Mouse (Mus musculus): ENCODE results near the gene Ksr2. TPM values are rescaled to one million over a fixed set of nuclear protein-coding genes. Genes with fewer than 3 reads are reported as not detected.
A peak's percentile ranks its signal among the peaks of the same experiment; 100 is the strongest.

Ksr2 gene
- total RNA-seq, 1 experiment from 2014 or later, result under 0.01 TPM

DNA sequence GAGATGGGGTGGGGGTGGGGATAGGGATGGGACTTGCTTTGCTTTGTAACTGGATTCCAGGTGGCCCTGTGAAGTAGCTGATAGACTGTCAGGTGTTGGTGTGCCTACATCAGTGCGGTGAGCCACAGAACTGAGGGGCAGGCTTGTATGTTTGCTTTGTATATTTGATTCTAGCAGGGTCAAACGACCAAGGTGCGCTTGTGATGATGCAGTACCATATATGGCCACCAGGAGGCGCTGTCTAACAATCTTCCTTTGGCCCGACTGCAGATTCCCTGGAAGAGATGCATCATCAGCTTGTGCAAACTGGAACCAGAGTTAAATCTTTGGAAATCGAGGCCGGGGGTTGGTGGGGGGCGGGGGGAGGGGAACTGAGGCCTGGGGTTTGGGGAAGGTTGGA is 102.8 kb downstream of the Ksr2 start:
- 0 out of 2 replicates have a peak, but pooled peaks have one; percentile 36 for ATAC-seq (replicated peaks; ENCODE audit: low read depth, poor library complexity, severe bottlenecking)

DNA sequence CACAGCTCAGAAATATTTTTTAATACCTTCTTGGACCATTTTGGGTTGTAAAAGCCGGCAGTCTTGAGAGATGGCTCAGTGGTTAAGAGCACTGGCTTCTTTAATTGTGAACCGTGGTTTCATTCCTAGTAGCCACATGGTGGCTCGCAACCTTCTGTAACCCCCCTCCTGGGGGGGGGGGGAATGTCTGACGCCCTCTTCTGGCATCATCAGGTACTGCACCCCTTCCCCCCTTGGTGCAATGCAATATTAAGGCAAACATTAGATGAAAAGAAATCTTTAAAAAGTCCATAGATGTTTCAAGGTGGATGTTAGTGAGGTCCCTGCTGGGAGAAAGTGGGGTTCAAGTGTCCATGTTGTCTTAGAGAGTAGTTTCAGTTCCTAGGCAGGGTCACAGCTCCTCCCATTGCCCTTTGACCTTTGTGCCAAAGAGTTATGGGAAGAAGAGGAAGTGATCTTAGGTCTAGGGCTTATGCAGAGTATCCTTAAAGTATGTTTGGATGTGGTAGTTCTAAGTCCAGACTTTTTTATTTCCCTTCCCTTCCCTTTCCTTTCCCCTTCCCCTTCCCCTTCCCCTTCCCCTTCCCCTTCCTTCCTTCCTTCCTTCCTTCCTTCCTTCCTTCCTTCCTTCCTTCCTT is 106.2 kb downstream of the Ksr2 start:
- 0 out of 2 replicates have a peak, but pooled peaks have one; percentile 32 for ATAC-seq (replicated peaks; ENCODE audit: low read depth, poor library complexity, severe bottlenecking)

DNA sequence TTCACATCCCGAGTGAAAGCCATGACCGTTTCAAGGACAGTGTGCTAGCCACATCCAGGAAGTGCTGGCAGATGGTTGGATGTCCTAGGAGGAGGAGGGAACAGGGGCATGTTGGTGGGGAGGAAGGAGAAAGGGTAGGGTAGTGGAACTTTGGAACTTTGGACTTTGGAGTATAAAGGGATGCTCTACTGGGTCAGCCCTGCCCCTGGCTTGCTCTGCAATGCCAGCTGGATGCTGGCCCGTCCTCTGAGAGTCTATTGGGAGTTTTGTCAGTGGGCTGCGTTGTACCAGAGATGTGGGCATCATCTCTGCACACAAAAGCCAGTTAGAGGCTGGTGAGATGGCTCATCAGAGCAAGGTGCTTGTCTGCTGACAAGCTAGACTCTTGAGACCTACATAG is 107.4 kb downstream of the Ksr2 start:
- ATAC-seq (replicated peaks; ENCODE audit: low read depth, poor library complexity, severe bottlenecking), result no peak

DNA sequence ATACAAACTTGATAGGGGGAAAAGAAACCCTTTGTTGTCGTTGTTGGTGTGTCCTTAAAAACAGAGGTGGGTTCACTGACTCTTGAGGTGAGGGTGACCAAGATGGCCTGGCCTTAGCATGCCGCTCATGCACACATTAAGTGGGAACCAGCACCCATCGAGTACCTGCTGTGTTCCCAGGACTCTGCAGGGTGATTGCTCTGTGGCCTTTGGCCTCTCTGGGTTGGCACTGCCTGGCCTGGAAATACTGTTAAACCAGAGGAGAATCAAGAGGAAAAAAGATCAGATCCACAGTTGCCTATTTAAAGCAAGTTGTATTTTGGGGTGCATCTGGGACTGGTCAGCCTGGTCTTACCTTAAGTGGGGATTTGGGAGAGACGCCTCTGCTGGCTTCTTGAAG is 107.9 kb downstream of the Ksr2 start:
- ATAC-seq (replicated peaks; ENCODE audit: low read depth, poor library complexity, severe bottlenecking), result no peak

DNA sequence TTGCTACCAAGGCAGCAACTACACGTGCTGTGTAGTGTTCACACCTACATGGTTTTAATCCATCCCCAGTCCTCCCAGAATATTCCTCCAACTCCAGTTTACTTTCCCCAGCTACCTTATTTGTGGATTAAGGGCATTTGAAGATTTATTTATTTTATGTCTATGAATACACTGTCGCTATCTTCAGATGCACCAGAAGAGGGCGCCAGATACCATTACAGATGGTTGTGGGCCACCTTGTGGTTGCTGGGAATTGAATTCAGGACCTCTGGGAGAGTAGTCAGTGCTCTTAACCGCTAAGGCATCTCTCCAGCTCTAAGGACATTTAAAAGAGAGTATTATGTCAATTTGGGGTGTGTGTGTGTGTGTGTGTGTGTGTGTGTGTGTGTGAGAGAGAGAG is 108.7 kb downstream of the Ksr2 start:
- ATAC-seq (replicated peaks; ENCODE audit: low read depth, poor library complexity, severe bottlenecking), result no peak

DNA sequence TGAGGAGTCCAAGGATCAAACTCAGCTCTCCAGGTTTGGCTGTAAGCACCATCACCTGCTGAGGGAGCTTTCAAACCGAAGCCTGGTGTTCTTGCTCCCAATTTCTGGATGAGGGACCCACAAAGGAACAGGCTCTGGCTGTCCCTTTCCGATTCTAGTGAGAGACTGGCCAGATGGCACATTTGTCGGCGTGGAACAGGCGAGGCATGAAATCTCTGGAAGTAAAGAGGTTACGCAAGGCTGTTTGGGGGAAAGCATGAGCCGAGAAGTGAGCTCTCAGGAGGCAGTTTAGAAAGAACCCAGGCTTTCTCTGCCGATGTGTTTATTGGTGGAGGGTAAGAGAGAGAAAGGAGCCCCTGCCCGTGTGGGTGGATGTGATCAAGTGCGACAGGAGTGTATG is 109.2 kb downstream of the Ksr2 start:
- no peak for ATAC-seq (replicated peaks; ENCODE audit: low read depth, poor library complexity, severe bottlenecking)

DNA sequence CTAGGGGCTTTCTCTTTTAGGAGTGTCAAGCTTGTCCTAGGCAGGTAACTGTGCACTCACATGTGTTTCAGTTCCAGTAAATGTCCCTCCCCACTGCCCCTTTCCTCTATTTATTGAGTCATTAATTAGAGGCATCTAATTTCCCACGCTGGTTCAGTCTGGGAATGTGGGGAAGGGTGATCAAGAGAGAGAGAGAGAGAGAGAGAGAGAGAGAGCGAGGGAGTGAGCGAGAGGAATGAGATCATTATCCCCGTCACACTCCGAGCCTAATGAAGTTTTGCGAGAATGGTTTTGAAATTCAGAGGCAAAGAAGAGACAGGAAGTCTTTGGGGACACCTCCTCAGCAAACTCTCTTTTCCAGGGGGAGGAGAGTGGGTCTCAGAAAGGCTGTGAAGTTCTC is 117.2 kb downstream of the Ksr2 start:
- ATAC-seq (replicated peaks; ENCODE audit: low read depth, poor library complexity, severe bottlenecking), result no peak

DNA sequence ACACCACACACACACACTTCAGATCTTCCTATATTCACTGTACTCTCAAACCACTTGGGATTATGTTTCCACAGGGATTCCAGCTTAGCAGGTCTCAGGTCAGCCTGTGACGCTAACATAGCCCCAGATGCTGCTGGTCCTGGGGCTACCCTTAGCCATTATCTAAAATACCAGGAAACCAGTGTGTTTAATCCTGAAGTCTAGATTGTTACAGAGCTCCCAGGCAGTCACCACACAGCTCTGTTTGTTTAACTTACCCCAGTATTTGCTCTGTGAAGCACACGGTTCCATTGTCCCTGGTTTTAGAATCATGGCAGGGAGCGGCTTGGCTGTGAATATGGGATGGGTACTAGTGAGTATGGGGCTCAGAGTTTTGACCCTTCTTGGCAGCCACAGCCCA is 125.4 kb downstream of the Ksr2 start:
- no peak for ATAC-seq (replicated peaks; ENCODE audit: low read depth, poor library complexity, severe bottlenecking)

DNA sequence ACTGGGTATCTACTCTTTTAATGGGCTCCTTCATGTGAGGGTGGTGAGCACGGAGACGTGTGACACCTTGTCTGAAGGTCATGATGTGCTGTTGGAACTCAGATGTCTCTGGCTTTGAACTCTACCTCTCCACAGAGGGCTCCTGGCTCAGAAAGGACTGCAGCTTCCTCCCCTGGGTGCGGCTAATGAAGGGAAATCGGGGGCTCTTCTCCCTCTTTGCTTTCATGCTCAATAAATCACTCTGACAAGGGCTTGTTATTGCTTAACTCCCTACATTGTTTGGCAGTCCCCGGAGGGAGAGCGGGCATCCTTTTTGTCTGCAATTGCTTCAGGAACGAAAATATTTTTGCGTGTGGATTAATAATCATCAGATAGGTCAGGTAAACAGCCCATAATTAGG is 127.9 kb downstream of the Ksr2 start:
- no peak for ATAC-seq (replicated peaks; ENCODE audit: low read depth, poor library complexity, severe bottlenecking)

DNA sequence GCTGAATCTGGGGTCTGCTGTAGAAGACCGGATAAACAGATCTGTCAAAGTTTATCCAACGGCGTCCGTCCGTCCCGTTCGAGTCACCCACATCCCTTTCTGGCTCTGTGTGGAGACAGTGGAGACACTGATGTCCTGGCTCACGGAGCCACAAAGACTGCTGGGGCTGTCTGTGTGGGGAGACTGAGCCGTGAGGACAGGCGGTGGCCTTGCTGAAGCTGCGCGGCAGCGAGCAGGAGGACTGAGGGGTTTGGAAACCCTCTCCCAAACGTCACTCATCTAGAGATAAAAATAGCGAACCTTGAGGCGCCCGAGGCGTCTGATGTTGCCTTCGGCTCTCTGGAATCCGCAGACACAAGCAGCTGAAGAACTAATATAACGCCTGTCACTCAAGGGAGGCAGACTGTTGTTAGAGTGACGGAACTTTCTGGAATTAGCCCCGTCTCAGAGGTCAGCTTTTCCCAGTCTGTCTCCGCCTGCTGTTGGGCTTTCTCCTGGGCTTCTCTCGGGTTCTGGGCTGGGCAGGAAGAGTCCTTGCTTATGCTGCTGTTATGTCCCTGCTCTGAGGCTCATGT is 133.0 kb downstream of the Ksr2 start:
- no peak for ATAC-seq (replicated peaks; ENCODE audit: low read depth, poor library complexity, severe bottlenecking)

DNA sequence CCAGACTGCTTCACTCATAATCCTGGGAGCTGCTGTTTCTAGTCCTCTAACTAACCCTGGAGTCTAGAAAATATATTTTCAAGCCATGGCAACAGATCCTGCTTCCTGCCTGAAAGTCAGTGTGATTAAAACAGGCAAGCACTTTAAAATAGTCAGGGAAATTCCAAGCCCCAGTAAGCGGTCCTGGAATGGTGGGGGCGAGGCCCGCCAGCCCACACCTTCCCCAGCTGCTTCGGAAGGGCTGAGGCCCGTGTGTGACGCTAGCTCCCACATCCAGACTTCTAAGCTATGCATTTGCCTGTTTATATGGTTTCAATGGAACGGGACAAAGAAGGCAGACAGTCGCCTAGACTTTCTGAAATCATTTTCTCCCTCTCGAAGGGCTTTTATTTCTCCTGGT is 137.2 kb downstream of the Ksr2 start:
- no peak for ATAC-seq (replicated peaks; ENCODE audit: low read depth, poor library complexity, severe bottlenecking)

DNA sequence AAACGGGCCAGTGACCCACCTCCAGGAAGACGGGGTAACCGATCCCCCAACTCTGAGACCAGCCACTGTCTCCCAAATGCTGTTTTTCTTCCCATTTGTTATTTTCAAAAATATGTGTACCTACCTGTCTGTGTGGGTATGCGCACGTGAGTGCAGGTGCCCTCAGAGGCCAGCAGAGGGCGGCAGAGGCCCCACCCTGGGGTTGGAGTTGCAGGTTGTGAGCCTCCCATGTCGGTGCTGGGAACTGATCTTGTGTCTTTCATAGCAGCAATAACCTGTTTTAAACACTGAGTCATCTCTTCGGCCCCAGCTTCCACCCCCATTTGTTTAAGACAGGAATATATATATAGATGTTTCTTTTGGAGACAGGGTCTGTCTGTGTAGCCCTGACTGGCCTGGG is 138.3 kb downstream of the Ksr2 start:
- ATAC-seq (replicated peaks; ENCODE audit: low read depth, poor library complexity, severe bottlenecking), result no peak

DNA sequence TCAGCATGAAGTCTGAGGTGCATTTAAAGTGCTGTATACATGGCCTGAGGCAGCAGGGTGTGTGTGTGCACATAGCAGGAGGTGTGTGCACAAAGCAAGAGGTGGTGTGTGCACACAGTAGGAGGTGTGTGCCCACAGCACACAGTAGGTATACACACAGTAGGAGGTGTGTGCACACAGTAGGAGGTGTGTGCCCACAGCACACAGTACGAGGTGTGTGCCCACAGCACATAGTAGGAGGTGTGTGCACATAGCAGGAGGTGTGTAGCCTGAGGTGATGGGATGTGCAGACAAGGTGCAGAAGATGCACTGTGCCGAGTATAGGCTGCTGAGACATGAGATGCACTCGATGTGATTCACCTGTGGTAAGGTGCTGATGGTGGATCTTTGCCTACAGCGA is 140.7 kb downstream of the Ksr2 start:
- no peak for ATAC-seq (replicated peaks; ENCODE audit: low read depth, poor library complexity, severe bottlenecking)

DNA sequence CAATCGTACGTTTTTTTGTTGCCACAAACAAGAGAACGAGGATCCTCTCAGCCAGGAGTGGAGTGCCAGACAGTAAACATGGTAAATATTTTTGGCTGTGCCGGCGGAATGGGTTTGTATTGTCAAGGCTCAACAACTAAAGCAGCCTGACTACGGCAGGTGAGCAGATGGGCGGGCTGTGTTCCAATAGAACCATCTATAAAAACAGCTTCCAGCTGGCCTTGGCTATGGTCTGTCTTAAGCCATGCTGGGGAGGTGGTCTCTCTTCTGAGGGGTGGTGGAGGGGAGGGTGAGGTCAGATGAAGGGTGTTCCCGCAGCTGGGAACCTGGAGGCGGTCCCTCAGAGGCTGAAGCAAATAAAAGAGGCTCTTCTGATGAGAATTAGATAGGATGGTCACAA is 142.8 kb downstream of the Ksr2 start:
- ATAC-seq (replicated peaks; ENCODE audit: low read depth, poor library complexity, severe bottlenecking), result no peak

DNA sequence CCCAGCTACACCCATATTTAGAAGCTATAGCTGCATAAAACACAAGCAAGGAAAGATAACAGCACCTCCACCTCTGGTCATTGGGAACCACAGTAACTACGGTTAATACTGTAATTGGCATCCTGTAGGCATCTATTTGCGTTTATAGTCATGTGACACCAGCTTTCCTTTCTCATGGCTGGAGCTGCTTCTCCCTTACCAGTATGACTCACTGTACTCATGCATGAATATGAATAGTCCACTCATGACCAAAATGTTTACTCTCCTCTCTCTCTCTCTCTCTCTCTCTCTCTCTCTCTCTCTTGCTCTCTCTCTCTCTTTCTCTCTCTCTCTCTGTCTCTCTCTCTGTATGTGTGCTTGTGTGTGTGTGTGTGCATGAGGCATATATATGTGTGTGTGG is 147.3 kb downstream of the Ksr2 start:
- no peak for ATAC-seq (replicated peaks; ENCODE audit: low read depth, poor library complexity, severe bottlenecking)

DNA sequence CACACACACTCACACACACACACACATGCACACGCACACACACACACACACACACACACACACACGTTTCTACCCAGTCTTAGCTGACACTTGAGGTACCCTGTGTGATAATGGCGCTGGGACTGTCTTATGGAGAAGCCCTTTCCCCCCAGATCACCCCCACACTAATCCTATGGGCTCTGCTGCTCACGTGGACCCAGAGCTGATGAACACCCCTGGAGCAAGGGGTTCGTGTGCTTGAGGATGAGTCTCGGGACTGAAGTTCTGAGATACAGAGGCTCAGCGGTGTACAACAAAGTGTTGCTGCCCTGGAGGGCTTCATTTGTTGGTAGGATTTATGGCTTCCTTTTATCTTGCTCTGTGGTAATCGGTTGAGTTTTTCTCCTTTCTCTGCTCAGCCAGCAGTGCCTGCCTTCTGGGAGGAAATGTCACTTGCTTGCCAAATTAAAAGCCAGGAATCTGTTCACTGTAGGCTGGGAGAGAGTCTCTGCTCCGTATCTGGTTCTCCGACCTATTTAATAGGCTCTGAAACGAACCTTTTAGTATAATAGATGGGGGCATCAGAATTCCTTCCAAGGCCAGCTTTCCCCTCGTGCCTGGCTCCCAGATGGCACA is 152.4 kb downstream of the Ksr2 start:
- no peak for ATAC-seq (replicated peaks; ENCODE audit: low read depth, poor library complexity, severe bottlenecking)

DNA sequence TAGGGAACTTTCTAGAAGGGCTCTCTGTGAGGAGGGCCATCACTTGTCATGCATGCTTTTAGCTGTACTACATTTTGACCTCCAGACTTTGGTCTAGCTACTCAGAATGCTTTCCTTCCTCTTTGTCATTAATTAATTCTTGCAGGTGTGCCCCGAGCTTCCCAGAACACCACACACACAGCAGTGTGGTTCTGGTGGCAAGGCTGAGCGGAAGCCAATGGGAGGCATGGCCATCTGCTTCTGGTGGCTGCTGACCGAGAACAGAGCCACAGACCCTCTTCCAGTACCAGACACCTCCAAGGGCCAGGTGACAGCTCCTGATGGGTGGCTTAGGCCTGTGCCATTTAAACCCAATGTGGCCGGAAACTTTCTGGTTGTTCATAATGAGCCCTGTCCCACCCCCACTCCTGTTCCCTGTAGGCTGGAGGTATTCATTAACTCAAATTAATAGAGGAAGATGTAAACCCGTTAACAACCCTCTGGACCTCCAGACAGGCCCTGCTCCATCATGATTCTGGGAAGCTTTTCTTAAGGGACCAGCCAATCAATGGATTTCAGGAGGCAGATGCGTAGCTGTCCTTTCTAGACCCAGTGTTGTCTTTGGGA is 155.5 kb downstream of the Ksr2 start:
- ATAC-seq (replicated peaks; ENCODE audit: low read depth, poor library complexity, severe bottlenecking), result no peak

DNA sequence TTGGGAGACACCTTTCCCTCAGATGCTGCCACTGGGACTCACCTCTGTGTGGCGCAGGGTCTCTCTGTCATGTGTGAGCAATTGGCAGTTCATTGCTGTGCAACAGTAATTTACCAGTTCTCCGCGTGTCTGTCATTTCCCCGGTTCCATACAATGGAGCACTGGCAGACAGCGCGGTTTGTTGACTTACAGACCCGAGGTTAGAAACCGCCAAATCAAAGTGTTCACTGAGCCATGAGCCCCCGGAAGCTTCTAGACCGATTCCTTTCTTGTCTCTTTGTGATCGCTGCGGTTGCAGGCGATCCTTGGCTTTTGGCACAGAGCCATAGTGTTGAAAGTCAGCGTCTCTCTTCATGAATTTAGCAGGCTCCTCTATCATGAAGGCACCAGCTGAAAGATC is 158.6 kb downstream of the Ksr2 start:
- ATAC-seq (replicated peaks; ENCODE audit: low read depth, poor library complexity, severe bottlenecking), result no peak

DNA sequence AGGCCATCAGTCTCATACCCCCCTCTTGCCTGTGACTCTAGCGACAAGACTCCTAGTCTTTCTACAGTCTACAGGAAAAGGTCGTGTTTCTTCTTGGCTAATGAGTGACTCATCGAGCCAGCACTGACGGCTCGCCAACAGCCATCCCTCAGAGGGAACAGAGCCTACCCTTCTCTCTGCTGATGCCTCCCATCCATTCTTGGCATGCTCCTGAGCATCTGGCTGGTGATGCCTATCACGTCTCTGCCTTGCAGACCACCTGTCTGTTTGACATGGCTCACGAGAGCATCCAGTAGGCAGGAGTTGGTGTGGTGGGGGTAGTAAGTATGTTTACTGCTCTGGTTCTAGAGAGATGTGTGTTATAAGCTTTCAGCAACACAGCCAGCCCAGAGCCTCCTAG is 161.1 kb downstream of the Ksr2 start:
- ATAC-seq (replicated peaks; ENCODE audit: low read depth, poor library complexity, severe bottlenecking), result no peak

DNA sequence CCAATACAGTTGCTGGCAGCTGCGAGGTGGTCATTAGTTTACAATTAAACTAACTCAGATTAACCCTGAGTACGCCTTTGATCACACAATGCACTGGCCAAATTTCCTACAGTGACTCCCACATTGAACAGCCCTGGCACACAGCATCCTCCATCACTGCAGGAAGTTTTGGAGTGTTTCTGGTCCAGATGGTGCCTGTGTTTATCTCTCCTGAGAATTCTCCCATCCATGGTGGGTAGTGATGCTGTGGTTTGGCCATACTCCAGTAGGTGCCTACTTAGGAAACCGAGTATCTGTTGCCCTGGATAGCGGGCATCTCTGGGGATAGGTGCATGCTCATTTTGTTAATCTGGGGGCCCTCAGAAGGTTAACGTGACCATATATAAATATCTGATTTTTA is 163.8 kb downstream of the Ksr2 start:
- no peak for ATAC-seq (replicated peaks; ENCODE audit: low read depth, poor library complexity, severe bottlenecking)

DNA sequence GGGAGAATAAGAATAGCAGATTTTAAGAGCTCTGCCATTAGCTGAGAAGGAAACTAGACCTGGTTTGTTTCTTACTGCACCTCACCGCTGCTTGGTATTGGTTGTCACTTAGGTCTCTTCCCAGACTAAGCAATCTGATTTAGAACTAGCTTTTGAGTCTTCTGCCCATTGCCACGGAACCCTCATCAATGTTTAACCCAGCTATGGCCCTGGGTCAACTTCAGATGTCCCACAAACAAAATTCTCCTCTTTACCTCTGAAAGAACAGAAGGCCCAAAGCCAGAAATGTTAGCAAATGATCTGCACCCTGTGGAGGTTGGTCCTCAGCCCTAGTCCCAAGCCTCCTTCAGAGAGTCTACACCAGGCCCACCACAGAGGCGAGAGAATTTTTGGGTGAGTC is 167.9 kb downstream of the Ksr2 start:
- ATAC-seq (replicated peaks; ENCODE audit: low read depth, poor library complexity, severe bottlenecking), result no peak

DNA sequence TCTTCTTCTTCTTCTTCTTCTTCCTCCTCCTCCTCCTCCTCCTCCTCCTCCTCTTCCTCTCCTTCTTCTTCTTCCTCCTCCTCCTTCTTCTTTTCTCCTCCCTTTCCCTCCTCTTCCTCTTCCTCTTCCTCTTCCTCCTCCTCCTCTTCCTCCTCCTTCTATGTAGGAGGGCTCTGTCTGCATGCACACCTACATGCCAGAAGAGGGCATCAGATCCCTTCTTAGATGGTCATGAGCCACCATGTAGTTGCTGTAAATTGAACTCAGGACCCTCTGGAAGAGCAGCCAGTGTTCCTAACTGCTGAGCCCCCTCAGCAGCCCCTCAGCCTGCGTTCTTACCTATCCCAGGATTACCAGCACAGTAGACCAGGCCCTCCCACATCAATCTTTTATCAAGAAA is 170.6 kb downstream of the Ksr2 start:
- ATAC-seq (replicated peaks; ENCODE audit: low read depth, poor library complexity, severe bottlenecking), result no peak
